Mouse (Mus musculus) heart, adult 9 months (tissue): ENCODE results near the gene Olfm2.
"Not testable (repeated sequence)": the region's sequence is repeated elsewhere in the genome, so short reads cannot be mapped to it uniquely, and the experiment has no call there.

Experiments used
- DNase-seq, 2 experiments: peaks; one replicate each; pipeline ENCODE4 v3.0.0; 2022; ENCODE audit warnings: low spot score in 2 of 2

The Olfm2 gene

DNA sequence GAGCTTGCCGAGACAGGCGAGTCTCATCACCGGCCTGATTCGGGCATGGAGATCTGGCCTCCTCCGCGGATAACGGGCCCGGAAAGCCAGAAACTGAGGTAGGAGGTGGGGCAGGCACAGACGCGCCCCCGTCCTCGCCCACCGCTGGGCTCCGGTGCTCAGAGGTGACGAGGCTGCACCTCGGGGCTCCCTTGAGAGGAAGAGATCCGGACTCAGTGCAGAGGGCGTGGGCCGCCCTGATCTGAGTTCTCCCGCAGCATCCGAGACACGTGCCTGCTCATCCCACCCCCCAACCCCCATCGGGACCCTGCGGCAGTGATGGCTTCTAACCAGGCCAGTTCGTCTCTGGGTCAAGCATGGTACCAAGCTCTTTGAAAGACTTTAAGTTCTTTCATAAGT lies 93.9 kb downstream of the Olfm2 start:
- no peak for DNase-seq

DNA sequence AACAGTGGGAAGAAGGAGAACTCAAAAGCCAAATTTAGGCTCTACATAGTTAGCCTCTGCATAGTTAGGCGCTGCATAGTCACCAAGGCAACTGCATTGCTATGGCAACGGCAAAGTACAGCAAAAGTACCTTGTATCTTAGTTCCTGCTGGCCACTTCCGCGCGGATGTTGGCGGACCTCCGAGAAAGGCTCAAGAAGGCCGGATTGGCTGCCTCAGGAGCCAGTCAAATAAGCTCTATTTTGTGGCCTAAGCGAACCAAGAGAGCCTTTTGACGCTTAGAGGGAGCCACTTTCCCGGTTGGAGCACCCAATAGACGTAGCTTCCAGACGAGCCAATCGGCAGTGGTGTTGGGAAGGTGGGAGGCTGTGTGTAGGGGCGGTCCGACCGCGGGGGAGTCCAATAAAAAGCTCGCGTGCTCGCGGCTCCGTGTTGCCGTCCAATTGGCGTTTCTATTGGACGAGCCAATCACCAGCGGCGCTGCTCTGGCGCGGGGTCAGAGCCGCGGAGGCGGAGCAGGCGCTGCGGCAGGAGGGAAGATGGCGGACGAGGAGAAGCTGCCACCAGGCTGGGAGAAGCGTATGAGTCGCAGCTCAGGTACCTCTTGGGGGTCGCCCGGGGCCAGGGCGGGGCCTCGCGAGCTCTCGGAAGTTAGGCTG lies 94.4 kb downstream of the Olfm2 start, which contains the start of gene Pin1:
Pin1 (plus strand) TSS at position 494 of the 658 bp plus-strand sequence.
- peak; percentile 99 to 100 for DNase-seq

DNA sequence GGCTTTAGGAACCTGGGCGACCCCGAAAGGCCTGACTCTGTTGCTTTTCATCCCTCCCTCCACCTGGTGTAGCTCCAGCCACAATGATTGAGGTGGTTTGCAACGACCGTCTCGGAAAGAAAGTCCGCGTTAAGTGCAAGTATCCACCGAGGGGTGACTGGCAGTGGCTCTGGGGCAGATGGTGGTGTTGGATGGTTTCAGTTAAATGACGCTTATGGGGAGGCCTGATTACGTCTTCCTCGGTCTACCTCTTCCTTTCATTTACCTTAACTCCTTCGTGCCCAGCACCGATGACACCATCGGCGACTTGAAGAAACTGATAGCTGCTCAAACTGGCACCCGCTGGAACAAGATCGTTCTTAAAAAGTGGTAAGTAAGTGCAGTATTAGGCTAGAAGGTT lies 101.0 kb downstream of the Olfm2 start:
- DNase-seq, result no peak

DNA sequence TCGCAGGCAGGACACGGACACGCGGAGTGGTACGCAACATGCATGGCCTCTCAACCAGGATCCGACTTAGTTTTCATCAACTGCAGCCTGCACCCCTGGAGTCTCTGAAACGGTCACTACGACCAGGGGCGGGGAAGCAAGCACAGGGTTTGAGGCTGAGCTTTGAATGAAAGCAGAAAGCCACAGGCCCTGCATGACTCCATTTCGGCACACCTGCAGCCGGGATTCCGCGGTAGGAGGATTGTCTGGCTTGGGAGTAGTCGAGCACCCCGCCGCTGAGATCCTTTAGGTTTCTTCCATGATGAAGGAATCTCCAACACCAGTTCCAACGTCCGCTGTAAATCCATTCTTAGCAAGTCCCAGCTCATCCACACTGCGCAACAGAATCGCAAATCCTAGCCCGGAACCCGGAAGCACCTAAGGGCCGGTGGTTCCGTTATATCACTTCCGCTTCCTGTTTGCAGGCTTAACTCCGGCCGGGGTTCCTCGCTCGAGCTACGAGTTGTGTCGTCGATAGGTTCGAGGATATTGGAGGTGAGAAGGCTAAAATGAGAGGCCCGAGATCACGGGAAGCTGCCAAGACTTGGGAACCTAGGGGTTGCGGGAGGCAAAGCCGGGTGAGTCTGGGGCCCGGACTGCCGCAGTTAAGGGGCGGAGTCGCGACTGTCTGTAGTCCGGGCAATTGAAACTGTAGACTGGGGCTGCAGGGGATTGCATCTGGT lies 101.6 kb downstream of the Olfm2 start, which contains the start of gene Fbxl12:
Fbxl12 (minus strand) TSS at position 408 of the 722 bp plus-strand sequence.
- peak; percentile 81 to 82 for DNase-seq

DNA sequence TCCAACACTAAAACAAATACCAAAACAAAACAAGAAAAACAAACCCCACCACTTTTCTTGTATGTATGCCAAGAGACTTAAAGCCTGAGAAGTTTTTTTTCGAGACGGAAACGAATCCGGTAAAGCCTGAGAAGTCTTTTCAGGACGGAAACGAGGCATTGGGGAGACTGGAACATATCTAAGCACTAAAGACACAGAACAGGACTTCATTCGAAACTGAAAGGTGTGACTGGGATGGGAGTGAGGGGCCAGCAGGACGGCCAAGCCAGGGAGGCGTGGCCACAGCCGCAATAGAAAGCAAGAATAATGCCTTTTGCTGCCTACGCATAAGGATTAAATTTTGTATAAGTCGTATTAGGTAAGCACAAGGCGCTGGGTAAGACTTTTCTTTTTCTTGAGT lies 102.4 kb downstream of the Olfm2 start:
- no peak for DNase-seq

DNA sequence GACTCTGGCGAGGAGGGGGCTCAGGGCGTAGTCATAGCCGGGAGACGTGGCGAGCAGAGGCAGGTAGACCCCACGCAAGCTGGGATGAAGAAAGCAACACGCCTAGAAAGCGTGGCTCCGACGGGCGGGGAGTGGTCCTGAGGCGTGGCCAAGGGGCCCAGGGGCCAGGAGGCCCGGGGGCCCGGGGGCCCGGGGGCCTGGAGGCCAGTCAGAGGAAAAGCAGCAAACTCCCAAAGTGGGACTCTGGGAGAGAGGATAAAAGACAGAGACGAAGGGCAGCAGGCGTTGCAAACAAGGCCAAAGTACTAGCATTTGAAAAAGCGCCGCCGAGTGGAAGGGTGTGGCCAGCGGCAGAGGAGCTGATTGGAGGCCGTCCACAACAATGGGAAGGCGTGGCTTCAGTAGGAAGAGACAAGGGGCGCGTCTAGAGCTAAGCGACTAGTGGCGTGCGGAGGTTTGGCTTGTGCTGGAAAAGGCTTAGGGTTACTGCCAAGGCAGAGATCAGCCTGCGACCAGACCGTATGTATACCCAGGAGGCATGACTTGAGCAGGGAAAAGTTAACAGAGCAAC lies 103.2 kb downstream of the Olfm2 start:
- peak; percentile 85 to 87 for DNase-seq

DNA sequence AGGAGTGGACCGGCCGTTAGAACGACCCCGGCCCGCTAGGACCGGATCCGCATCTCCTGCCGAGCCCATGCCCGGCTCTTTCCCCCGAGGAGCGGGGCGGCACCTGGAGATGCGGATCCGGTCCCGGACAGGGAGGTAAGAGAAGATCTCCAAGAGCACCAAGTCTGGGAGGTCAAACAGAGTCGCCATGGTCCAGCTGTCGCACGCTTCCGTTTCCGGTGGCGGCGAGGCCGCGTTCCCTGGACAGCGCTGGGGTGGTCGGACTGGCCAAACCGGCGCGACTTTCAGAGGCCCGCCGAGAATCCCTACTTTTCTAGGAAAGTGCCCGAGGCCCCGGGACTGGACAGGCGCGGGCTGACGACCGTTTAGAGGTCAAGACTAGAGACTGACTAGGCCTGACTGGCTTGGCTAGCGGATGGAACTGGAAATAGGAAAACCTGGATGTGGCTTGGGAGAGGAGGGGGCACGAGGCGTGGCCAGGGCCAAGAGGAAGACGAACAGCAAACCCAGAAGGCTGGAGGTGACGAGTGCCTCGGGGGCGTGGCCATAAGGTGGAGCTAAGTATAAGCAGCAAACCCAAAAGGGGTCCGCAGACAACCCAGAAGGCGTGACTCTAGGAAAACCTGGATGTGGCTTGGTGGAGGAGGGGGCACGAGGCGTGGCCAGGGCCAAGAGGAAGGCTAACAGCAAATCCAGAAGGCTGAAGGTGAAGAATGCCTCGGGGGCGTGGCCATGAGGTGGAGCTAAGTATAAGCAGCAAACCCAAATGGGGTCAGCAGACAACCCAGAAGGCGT lies 103.9 kb downstream of the Olfm2 start, which contains the start of gene Ubl5:
Ubl5 (plus strand) TSS at position 778 of the 795 bp plus-strand sequence.
- DNase-seq, result peak; percentile 44 to 56

DNA sequence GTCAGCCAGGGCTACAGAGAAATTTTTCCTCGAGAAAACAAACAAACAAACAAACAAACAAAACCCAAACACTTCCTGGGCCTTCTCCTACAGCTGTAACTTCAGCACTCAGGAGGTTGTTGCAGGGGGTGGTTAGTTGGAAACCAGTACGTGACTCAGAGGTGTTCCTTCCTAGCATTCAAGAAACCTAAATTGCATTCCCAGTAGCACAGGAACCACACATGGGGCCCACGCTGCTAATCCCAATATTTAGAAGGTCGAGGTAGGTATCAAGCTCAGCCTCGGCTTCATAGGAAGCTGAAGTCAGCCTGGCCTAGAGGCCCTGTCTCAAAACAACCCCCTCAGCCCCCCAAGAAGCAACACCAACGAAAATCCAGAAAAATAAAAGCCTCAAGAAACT lies 104.6 kb downstream of the Olfm2 start:
- no peak for DNase-seq

DNA sequence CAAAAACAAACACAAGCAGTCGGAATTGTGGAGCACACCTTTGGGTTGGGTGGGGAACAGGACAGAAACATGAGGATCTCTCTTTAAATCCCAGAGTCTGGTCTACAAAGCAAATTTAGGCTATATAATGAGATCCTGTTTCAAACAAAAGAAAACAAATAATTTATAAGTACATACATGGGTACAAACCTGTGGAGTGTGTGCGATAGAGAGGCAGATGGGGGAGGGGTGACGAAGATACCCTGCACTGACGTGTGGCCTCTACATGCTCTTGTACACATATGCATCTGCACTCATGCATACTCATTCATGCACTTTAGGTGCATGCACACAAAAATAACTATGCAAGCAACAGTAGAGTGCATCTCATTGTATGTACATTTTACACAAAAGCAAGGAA lies 106.7 kb downstream of the Olfm2 start:
- DNase-seq, result no peak

DNA sequence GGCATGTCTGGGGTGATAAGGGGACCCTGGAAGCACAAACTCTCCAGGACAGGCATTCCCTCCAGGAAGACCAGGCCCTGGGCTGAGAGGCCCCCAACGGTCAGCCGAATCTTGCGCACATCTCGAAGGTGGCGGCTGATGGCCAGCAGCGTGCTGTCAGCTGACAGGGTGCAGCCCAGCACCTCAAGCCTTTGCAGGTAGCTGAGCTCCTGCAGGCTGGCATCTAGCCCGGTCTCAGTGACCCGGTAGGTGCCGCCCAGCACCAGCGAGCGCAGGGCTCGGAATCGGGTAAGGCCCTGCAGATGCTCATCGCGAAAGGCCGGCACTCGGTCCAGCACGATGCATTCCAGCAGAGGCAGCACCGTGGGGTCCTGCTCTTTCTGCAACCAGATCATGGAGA lies 107.6 kb downstream of the Olfm2 start:
- DNase-seq, result no peak

DNA sequence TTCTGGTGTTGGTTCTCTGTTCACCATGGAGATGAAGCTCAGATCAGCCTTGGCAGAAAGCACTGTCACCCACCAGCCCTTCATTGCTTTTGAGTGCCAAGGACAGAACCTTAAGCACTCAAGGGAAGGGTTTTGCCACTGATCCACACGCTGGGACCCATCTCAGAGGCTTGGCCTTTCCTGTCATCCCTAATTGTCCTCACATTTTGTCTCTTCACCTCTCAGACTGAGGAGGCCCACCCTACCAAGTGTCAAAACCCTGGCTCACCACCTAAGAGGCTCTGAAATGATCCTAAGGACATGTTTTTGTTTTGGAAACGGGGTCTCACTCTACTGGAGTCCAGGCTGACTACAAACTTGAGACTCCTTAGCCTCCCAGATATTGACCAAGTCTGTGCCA lies 109.4 kb downstream of the Olfm2 start:
- DNase-seq, result no peak

DNA sequence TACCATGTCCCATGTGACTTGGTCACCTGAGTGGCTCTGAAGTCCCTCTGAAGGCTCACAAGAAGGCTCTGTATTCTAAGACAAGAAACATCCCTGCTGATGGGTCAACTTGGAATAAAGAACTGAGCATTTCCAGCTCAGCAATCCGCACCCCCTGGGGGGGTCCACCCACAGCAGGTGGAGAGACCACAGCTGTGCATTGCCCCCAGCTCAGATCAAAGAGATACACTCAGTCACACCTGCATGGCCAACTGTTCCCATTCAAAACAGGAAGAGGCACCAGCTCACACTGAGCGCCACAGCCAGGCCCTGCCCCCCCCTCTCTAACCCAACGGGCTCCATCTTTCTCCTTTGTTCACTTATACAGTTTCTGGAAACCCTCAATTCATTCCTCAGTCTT lies 109.9 kb downstream of the Olfm2 start:
- DNase-seq, result no peak

DNA sequence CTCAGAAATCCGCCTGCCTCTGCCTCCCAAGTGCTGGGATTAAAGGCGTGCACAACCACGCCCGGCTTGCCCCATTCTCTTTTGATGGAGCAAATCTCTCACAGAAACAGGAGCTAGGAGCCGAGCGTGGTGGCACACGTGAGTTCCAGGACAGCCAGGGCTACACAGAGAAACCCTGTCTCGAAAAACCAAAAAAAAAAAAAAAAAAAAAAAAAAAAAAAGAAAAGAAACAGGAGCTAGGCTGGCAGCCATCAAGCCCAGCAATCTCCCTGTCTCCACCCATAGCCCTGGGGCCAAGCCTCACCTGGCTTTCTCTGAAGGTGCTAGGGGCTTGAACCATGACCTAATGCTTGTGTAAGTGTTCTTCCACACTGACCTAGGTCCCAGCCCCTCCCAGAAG lies 110.5 kb downstream of the Olfm2 start:
- DNase-seq, result not testable (repeated sequence)

DNA sequence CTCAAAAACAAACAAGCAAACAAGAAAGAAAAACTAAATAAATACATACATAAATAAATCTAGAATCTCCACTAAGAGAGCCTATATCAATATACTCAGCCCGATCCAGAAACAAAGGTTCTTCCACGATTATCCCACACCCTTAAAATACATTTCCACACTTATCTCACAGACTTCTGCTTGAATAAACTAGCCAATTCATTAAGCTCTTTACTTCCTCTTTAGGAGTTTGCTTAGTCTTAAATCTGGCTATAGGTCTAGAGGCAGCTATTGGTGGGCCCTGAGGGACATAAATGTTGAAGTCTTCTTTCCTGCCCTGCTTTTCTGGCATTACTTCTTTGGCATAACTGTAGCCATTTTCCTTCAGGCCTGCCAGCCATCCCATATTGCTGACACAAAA lies 114.8 kb downstream of the Olfm2 start:
- DNase-seq, result no peak
